Mouse (Mus musculus) T-cell, adult 2 months (primary cell): ENCODE measurements around the gene Stk32b.

Experiments
- DNase-seq: peaks from one replicate; pipeline ENCODE4 v3.0.0; 2022; ENCODE audit warnings: low spot score

Stk32b gene

DNA sequence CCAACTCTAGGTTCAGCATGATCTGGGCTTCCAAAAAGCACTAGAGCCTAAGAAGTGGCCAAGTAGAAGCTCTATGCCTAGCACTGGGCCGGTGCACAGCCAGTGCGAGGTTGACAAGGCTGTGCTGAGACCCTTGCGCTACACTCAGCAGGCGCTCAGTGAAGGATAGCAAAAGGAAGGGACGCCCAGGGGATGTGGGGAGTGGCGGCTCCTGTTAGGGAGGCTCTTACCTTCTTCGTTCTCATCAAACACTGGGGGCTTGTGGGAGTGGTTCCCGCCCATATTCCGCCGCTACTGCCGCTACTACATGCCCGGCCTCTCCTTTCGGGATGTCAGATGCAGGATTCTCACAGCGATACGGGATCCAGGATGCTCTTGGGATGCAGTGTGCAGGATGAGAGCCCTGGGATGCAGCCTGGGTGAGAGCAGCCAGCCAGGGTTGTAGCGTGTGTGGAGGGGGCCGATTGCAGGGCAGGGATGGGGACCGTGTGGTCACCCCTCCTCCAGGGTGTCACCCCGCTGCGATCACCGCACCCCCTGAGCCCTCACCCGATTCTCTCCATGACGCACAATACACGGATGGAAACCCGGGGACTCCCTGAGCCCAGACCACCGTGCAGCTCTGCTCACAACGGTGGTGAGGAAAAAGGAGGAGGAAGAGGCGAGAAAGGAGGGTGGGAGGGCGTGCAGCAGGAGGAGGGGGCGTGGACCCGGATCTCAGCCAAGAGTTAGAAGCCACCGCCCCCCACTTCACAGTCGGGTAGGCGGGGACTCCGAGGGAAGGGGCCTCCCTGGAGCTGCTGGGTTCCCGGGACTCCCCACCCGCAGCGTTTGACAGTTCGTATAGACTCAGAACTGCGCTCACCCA is at the start of gene Stk32b:
Stk32b (minus strand) TSS at position 667 of the 868 bp plus-strand sequence.
- no peak for DNase-seq

DNA sequence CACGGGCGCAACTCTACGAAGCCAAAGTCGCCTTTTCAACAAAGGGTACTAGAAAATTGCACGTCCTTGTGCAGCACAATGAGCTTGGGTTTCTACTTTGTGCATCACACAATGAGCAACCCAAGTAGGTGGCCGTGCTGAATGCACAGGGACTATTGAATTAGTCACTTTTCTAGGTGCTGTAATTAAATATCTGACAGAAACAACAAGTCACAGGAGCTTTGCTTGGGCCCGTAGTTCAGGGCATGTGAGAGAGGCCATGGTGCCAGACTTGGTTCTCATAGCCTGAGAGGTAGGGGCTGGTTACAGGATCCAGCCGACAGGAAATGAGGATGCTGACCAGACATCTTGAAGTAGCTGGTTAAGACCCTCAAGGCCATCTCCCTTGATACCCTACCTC is 48.9 kb upstream of the Stk32b start:
- no peak for DNase-seq

DNA sequence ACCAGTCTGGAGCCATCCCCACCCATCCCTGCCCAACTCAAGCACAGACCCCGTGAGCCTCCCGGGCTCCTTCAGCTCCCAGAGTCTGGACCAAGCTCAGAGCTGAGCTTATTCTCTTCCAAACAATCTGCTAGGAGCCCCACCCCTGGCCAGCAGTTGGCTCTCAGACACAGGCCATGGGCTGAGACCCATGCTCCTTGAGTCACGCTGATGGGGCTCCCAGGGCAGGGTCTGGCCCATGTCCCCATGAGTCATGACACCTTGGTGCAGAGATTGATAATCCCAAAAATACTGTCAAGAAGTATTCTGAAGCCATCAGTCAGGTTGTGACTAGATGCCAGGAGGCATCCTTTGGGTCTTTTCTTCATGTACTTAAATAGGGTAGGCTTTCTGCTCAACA is 45.1 kb upstream of the Stk32b start:
- DNase-seq = no peak

DNA sequence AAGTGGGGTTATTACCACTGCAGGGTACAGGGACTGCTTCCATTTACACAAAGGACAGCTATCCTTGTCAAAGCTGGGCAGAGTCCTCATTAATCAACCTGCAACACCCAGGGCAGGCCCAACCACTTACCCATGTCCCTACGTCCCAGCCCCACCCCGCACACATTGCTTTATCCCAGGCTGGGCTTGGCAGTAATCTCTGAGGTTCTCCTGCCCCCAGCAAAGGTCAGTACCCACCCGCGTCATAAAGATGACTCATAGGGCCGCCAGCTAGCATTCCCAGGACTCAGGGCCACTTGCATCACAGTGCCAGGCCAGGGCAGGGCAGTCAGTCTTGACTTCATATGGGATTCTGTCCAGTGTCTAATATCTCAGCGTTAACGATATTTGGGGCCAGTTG is 36.4 kb upstream of the Stk32b start:
- no peak for DNase-seq

DNA sequence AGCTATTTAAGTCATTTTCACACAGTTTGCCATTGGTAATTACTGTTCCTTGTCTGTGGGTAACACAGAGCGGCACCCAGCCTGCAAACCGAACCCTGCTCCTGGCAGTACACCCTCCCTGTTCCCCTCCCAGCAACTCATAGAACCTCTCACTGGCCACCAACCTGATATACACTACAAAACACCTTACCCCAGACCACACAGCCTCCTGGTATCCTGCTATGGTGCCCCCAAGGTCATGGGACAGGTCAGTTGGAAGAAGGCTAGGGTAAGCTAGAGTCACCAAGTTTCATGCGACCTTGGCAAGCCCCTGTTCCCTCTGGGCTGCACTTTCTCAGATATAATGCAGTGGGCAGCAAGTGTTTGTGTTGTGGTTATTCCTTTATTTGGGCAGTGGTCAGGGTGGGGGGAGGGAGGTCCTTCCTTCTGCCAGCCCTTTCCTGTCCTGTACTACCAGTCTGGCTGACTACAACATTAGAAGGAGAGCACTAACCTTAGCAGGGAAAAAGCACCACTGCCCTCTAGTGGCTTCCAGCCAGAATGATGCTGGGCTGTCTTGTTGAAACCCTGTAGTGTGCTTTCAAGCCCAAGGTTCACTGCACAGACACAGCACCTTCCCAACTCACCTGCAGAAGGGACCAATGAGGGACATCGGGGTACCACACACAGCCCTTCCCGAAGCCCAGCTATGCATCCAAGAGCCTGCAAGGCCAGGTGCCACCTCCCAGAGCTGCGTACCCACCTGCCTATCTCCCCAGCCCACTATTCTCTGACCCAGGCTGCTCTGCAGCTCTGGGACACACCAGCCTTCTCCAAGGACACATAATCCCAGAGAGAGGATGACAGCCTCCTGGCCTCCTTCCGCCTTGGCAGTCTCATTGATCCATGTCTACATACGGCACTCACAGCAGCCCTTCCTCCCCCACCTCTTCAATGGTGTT is 35.3 kb upstream of the Stk32b start:
- DNase-seq = no peak

DNA sequence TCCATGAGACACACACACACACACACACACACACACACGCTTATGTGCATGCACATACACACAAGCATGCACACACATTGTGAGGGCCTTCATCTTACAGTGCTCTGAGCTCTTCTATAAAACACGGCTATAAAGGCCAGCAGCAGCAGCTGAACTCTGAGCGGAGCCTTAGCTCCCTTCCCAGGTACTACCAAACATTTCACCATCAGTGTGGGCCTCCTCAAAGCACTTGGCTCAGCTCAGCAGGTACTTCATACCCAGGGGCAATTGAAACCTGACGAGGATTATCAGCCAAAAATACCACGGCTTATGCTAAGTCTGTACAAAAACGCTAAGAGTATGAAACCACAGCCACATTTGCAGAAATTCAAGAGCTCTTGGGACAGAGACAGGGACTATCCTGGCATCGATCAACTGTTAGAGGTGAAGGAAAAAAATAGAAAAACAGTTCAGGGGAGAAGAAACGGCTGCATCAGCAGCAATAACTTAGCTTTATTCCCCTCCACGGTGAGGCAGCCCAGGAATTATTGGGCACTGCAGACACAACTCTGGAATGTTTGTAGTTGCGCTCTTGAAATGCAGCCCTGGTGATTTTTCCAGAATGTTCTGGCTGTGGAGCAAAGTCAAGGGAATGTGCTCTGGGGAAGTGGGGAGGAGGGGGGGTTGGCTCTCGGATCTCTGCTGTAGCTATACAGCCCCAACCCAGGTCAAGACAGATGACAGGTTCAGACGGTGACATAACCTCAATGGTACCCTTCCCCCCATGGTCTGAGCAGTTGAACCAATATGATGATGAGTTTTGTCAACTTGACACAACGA is 27.1 kb upstream of the Stk32b start:
- no peak for DNase-seq

DNA sequence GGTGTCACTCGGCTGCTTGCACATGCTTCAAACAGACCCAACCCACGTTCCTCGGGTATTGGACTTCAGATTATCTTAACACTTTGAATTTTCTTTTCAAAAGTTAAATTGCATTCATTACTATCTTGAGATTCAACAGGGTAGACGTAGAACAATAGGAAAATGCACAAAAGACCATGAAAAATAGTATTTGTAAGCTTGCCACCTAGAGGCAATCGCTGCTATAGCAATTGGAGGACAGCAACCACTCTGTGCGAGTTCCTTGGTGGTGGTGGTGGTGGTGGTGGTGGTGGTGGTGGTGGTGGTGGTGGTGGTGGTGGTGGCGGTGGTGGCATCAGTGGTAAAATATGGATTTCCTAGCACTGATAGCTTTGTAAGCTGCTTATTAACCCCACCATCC is 19.2 kb upstream of the Stk32b start:
- DNase-seq = no peak

DNA sequence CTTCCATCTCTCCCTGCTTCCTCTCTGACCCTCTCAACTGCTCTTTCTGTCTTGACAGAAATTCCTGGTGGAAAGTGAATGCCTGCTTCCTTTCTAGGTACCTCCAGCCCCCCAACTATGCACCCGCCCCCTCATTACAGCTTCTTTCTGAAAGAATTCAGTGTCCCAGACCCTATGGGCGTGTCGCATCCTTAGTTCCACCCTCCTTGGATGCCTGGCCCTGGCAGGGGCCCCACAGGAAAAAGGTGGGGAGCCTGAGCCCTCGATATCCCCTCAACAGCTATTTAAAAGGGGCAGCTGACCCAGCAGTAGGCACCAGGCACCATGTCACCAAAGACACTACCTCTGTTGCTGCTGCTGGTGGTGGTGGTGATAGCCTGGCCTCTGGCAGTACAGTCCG is 18.3 kb upstream of the Stk32b start, which contains the start of gene Cytl1:
Cytl1 (plus strand) TSS at position 296 of the 400 bp plus-strand sequence.
- DNase-seq = no peak

DNA sequence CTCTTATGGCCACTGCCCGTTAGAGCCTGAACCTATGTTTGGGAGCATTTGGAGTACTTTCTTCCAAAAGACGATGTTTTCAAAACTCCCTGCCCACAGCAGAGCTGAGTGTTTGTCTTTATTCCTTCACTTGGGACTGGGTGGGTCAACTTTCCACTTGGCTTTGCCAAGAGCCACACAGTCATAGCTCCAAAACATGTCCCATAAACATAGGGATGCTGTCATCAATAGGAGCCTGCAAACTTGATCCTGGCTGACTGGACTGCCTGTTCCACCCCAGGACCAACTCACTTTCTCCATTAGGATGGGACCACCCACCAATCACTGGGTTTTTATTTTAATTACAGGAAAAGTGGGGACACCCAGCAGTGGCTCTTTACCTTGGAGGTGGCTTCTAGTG is 13.8 kb upstream of the Stk32b start:
- no peak for DNase-seq

DNA sequence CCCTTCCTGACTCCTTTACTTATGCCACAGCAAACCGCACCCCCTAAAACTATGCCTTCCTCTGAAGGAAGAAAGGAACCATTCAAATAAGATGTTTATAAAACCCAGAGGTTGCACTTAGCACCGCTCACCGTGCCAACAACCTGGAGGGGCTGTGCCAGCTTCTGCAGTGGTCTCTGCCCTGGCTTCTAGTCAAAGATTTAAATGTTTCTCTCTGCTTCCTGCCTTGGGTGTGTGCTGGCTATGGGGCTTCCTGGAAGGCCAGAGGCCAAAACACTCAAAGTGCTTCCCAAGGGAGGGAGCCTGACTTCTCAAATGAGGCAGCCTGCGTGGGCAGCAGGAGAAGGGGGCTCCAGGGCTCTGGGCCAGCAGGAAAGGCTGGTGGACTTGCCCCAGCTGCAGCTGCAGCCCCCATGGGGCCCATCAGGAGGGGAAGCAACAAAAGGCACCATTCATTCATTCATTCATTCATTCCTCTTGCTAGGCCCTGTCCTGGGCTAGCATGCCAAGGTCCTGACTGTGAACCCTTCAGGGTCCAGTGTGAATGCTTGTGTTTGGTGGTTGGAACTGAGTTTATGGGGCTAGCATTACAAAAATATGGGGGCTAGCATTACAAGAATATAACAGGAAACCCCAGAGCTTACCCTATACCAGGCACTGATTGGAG is 8.4 kb upstream of the Stk32b start:
- no peak for DNase-seq

DNA sequence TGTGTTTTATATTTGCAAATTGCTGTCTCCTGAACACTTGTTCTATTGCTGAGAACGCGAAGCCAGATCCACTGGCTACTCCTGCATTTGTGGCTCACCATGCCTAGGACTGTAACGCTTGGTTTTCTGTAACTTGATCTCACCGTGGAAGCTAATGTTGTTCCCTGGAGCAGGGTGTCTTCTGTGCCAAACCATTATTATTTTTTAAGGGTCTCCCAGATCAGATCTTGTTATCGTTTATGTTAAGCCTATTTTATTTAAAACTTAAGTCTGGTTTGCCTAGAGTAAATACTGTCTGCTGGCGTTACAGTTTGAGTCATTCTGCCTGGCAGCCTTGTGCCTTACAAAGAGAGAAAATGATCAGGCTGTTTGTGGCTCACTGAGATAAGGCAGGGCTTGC is 3.7 kb upstream of the Stk32b start:
- DNase-seq = no peak

DNA sequence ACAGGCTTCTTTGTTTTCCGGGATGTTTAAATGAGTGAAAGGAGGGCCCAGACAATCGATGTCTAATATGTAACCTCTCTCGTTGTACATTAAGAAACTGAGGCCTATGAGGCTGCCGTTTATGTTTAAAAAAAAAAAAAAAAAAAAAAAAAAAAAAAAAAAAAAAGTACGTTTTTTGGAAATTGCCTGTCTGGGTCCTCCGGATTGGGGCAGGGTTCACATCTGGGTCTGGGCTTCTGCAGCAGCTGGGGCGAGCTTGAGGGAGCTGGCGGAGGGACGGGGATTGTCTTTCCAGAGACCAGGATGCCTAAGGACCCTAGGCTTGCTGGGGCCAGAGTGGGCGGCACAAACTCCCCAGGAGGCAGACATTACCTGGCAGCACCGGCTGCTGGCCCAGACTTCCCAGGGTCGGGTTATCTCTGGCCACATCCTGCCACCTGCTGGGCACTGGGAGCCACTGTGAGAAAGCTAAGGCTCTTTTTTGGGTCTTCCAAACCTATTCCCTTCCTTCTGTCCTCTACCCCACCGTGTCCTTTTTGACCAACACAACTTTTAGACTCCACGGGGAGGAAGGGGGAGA is 503 bp upstream of the Stk32b start:
- DNase-seq = no peak

DNA sequence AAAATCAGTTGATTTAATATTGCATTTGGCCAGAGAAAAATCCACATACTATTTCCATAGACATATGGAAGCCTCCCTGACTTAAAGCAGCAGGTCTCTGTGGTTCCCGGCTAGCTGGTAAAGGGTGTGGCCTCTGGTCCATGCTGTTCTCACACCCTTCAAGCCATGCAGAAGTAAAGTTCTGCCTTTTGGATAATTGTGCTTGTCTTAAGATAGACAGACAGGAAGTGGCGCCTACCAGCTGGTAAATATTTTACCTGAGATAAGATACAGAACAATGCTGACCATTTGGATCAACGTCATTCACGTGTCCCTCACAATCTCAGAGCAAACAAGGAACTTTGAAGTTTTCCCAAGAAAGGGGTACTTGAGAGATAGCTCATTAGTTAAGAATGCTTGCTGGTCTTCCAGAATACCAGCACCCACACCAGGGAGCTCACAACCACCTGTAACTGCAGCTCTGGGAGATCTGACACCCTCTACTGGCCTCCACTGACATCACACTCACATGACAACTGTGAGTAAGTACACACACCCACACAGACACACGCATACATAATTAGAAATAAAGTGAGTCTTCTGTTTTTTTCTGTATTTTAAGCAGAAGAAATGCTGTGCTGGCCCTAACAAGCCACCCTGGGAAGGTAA is 7.6 kb downstream of the Stk32b start:
- no peak for DNase-seq

DNA sequence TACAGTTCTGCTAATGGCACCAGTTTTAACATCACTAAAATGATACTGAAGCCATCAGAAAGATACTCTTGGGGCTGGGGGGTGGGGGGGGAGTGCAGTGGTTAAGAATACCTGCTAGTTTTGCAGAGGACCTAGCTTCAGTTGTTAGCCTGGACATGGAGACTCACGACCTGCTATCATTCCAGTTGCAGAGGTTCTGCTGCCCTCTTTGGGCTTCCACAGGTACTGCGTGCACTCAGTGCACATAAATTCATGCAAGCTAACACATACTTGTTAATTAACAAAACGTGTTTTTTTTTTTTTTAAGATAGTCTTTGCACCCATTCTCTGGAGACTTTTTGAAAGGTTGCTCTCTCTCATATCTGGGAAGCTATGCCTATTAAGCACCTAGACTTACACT is 8.8 kb downstream of the Stk32b start:
- DNase-seq = no peak

DNA sequence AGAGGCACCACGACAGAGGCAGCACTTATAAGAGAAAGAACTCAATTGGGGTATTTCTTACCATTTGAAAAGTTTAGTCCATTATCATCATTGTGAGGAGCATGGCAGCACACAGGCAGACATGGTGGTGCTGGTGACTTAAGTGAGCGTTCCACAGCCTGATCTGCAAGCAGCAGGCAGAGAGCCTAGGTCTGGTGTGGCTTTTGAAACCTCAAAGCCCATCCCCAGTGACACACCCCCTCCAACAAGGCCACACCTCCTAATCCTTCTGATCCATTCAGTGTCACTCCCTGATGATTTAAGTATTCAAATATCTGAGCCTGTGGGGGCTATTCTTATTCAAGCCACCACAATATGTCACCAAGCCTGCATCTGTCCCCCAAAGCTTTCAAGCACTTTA is 12.0 kb downstream of the Stk32b start:
- DNase-seq = no peak

DNA sequence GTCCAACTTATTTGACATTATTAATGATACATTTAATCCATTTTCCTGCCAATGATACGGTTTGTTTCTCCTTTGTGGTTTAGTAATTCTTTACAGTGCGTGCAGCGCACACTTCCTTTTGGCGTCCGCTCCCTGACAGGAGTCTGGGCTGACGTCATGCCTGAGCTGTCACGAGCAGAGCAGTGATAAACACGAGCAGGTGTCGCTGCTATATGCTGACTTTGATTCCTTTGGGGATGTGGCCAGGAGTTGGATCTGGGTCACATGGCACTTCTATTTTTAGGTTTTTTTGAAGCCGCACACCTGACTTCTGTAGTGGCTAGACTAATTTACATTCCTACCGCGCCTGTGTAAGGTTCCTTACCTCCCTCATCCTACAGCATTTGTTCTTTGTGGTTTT is 17.2 kb downstream of the Stk32b start:
- no peak for DNase-seq

DNA sequence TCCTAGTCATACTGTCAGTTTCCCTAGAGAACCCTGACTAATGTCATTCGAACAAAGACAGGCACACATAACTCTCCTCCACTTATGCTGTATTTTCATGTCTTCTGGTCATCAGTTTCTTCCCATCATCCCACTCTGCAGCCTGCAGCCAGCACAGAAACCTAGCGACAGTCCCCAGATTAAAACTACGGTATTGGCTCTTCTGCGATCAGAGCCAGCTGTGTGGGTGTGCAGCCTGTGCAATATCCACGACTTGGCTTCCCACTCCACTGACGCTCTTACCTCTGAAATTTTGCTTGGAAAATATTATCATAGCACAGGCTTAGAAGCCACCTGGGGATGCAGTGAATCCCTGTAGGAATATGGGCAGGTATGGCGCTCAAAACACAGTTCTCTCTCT is 19.7 kb downstream of the Stk32b start:
- no peak for DNase-seq

DNA sequence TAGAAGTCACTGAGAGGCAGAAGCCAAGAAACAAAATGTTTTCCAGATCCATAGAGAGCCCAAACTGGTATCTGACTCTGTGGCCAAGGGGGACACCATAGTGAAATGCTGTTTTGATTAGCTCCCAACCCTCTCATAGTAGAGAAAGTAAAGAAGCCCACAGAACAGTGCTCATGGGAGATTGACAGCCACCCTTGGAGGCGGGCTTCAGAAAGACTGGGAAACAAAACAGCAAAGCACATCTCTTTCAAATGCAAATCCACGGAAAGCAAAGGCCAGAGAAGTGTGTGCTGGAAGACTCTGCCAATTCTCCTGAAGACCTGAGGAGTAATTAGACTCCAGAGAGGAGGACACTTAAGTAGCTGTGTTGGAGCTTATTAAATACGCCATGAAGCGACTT is 21.2 kb downstream of the Stk32b start:
- no peak for DNase-seq

DNA sequence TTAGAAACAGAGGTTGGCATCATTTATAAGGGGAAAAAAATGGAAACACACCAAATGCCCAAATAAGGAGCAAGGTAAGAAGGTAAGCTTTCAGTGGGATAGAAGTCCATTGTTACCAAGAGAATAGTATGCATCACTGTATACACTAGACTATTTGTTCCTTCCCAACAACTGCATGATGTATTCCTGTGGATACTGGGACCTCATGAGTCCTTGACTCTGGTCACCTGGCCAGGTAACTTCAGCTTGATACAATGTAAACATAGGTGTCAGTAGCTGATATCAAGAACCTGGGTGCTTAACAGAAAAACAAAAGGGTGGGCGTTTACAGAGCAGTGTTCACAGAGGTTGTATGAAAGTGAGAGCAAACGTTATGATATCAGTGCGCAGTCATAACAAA is 24.2 kb downstream of the Stk32b start:
- no peak for DNase-seq

DNA sequence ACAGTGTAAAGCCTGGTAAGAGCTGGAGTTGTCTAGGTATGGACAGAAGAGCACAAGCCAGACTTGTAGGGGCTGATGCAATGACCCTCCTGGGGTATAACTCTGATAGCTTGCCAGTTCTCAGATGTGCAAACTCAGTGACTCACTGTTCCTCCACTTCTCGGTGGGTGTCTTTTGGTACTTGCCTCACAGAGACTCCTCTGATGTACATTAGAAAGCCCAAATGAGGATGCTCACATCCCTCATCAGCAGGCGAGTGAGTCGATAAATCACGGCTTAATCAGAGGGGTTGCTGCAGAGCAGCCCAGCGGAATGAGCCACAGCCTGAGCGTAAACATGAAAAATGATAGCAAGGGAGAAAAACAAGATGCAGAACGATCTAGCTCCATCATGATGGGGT is 46.2 kb downstream of the Stk32b start:
- DNase-seq = no peak

DNA sequence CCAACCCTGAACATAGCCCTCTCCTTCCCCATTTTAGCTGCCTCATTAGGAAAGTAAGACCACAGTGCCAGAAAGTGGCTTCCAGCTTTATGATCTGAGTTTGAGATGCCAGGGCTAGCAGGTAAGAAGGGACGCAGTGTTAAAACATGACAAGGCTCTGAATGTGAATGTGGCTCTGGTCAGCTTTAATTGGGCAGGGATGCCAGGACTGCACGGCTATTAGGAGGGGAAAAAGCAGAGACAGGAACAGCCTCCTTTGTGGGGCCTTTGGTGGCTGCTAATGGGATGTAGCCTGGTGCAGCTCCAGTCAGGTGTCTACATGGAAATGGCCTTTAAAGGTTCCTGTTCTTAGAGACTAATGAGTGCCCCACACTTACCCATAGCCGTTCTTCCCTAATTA is 52.0 kb downstream of the Stk32b start:
- no peak for DNase-seq
